Mouse (Mus musculus): ENCODE results near the gene Ttc39a. TPM values are rescaled to one million over a fixed set of nuclear protein-coding genes. Genes with fewer than 3 reads are reported as not detected.

The Ttc39a gene
- total and polyA plus RNA-seq, 3 experiments, result 0.30 to 0.64 (median 0.32) TPM

GRCm38 (mm10) chr4:109456821-109457220, 50.4 kb downstream of the Ttc39a start:
- peaks cover 4% of the 10 kb centered on the region; the same call in 1 of the 2 replicates for H3K79me2 ChIP-seq (replicated peaks; ENCODE audit: control insufficient read depth, extremely low read depth, insufficient read depth, poor library complexity, severe bottlenecking)
- H3K4me3 ChIP-seq (replicated peaks in 1 of 3; ENCODE audit: low read depth in 2 of 3, low read length in 2 of 3, poor library complexity in 1 of 3), result no peak overlapping the region
- no peaks in the 10 kb centered on the region for H3K9me3 ChIP-seq (replicated peaks; ENCODE audit: low read length)
- in situ Hi-C loops (cut with MboI; ENCODE audit: low pct_ligation_motif_present, low pct_unique_long_range_greater_than_20kb, low sequenced_read_pairs), result no loop called here
- dilution Hi-C loops (cut with MboI; ENCODE audit: extremely low pct_ligation_motif_present, extremely low pct_unique_long_range_greater_than_20kb, low sequenced_read_pairs), result no loop called here
- no peaks in the 10 kb centered on the region for H3K27me3 ChIP-seq (replicated peaks)
- H3K9ac ChIP-seq (ENCODE audit: insufficient read depth, low read depth), result no peak overlapping the region
- no peak for TF ChIP-seq NELFE (IDR thresholded peaks at IDR 0.05; ENCODE audit: low read depth, low read length)
- TF ChIP-seq POLR2A (IDR thresholded peaks at IDR 0.05; ENCODE audit: low read depth, low read length), result no peak
- no peak for TF ChIP-seq MAZ (IDR thresholded peaks at IDR 0.05; ENCODE audit: low read depth, low read length)
- TF ChIP-seq RCOR1 (conservative IDR thresholded peaks at IDR 0.05; ENCODE audit: low read depth, low read length), result no peak
- DNase-seq (ENCODE audit: extremely low read depth), result no peak
- H3K4me1 ChIP-seq (ENCODE audit: control insufficient read depth in 1 of 2, insufficient read depth in 2 of 2), result peaks cover 0 to 12% of the 10 kb centered on the region in 2 experiments; a peak in 1 of 4 replicates
- no peak overlapping the region for H3K27ac ChIP-seq (ENCODE audit: insufficient read depth, low read depth)
- H3K36me3 ChIP-seq (replicated peaks in 1 of 2; ENCODE audit: control insufficient read depth in 1 of 2, insufficient read depth in 1 of 2, low read length in 1 of 2), result peaks cover 5 to 34% of the 10 kb centered on the region in 2 experiments
- no peak overlapping the region for H3K4me2 ChIP-seq (ENCODE audit: insufficient read depth, low read depth, poor library complexity, severe bottlenecking)

GRCm38 (mm10) chr4:109460421-109461179, 54.2 kb downstream of the Ttc39a start:
- TF ChIP-seq JUND (conservative IDR thresholded peaks at IDR 0.05; ENCODE audit: low read depth, low read length), result no peak
- TF ChIP-seq MAX (IDR thresholded peaks at IDR 0.05; ENCODE audit: low read length), result no peak
- TF ChIP-seq USF1 (IDR thresholded peaks at IDR 0.05; ENCODE audit: low read depth, low read length), result no peak
- TF ChIP-seq PAX5 (IDR thresholded peaks at IDR 0.05; ENCODE audit: low read length), result no peak
- no peak for TF ChIP-seq ZKSCAN1 (IDR thresholded peaks at IDR 0.05; ENCODE audit: borderline replicate concordance, low read depth, low read length)
- TF ChIP-seq ZC3H11A (IDR thresholded peaks at IDR 0.05; ENCODE audit: low read depth, low read length), result no peak
- TF ChIP-seq TBP (conservative IDR thresholded peaks at IDR 0.05; ENCODE audit: low read depth, low read length), result no peak
- no peak for TF ChIP-seq E2F4 (IDR thresholded peaks at IDR 0.05; ENCODE audit: insufficient replicate concordance, low read depth, low read length)
- TF ChIP-seq MEF2A (IDR thresholded peaks at IDR 0.05; ENCODE audit: borderline replicate concordance, low read depth, low read length), result no peak
- no peak for TF ChIP-seq CHD2 (IDR thresholded peaks at IDR 0.05; ENCODE audit: low read length)
- no peak for TF ChIP-seq NELFE (IDR thresholded peaks at IDR 0.05; ENCODE audit: low read depth, low read length)
- TF ChIP-seq JUN (IDR thresholded peaks at IDR 0.05; ENCODE audit: insufficient read depth, low read depth, low read length), result no peak
- TF ChIP-seq POLR2AphosphoS2 (IDR thresholded peaks at IDR 0.05; ENCODE audit: low read depth, low read length), result no peak
- in situ Hi-C loops (cut with MboI; ENCODE audit: low pct_ligation_motif_present, low pct_unique_long_range_greater_than_20kb, low sequenced_read_pairs) (no loop called here), dilution Hi-C loops (cut with MboI; ENCODE audit: extremely low pct_ligation_motif_present, extremely low pct_unique_long_range_greater_than_20kb, low sequenced_read_pairs) (no loop called here)
- Histone ChIP-seq H3K27ac (ENCODE audit: insufficient read depth, low read depth) (no peak overlapping the region), H3K4me1 (ENCODE audit: control insufficient read depth in 1 of 2, insufficient read depth in 2 of 2) (peaks cover 0 to 22% of the 10 kb centered on the region in 2 experiments; a peak in 1 of 4 replicates), H3K79me2 (replicated peaks; ENCODE audit: control insufficient read depth, extremely low read depth, insufficient read depth, poor library complexity, severe bottlenecking) (peaks cover 11% of the 10 kb centered on the region; the same call in 1 of the 2 replicates), H3K9me3 (replicated peaks; ENCODE audit: low read length) (no peaks in the 10 kb centered on the region), H3K27me3 (replicated peaks) (no peaks in the 10 kb centered on the region), H3K4me2 (ENCODE audit: insufficient read depth, low read depth, poor library complexity, severe bottlenecking) (no peak overlapping the region), H3K9ac (ENCODE audit: insufficient read depth, low read depth) (no peak overlapping the region), H3K4me3 (replicated peaks in 1 of 3; ENCODE audit: low read depth in 2 of 3, low read length in 2 of 3, poor library complexity in 1 of 3) (no peak overlapping the region), H3K36me3 (replicated peaks in 1 of 2; ENCODE audit: control insufficient read depth in 1 of 2, insufficient read depth in 1 of 2, low read length in 1 of 2) (peaks cover 0 to 10% of the 10 kb centered on the region in 2 experiments)
- DNase-seq (ENCODE audit: extremely low read depth), result no peak

Data from CH12.LX (cell line).